Mouse (Mus musculus) olfactory bulb, adult 2 months (tissue): Measurements from ENCODE around the gene Slc15a1. TPM values are rescaled to one million over a fixed set of nuclear protein-coding genes. Genes with fewer than 3 reads are reported as not detected.

Experiments
- H3K27ac ChIP-seq: fragments of 200-500 bp; 2 replicates; pipeline ENCODE4 v1.5.1; 2012; ENCODE audit warnings: low read depth, low read length; ENCODE audit not compliant: insufficient read depth
- H3K4me1 ChIP-seq: fragments of 200-500 bp; 2 replicates; pipeline ENCODE4 v1.6.1; 2012; ENCODE audit warnings: low read length; ENCODE audit not compliant: control insufficient read depth, insufficient read depth
- H3K4me3 ChIP-seq: fragments of 200-500 bp; 2 replicates; pipeline ENCODE4 v1.5.1; 2012; ENCODE audit warnings: mild to moderate bottlenecking, low read depth, low read length, moderate library complexity; ENCODE audit not compliant: insufficient read depth
- CTCF ChIP-seq: fragments of 200-500 bp; IDR thresholded peaks from 2 replicates; pipeline ENCODE4 v1.5.1; 2012; ENCODE audit warnings: low read depth, mild to moderate bottlenecking, low read length, moderate library complexity; ENCODE audit not compliant: insufficient read depth
- POLR2A ChIP-seq: fragments of 200-500 bp; IDR thresholded peaks from 2 replicates; pipeline ENCODE4 v1.6.1; 2012; ENCODE audit warnings: mild to moderate bottlenecking, low read depth, low read length, moderate library complexity; ENCODE audit not compliant: insufficient read depth
- whole genome bisulfite sequencing: fragments of 180-500 bp; shearing (Covaris S2); methylation state at CpG from one replicate; pipeline ENCODE4 v1.1.7; 2018; 5-methylcytosine and 5-hydroxymethylcytosine counted together
- polyA plus RNA-seq: library from polyadenylated mRNA; stranded (reverse); fragments of >200 nt; gene quantifications from 2 replicates; pipeline ENCODE4 v1.2.4, GENCODE M21; 2012; ENCODE audit warnings: low replicate concordance; ENCODE audit not compliant: missing spikeins, insufficient read depth, insufficient read length

The Slc15a1 gene
- polyA plus RNA-seq, 1 experiment, result not detected

GRCm38 (mm10) chr14:121460966-121461365 is 44.1 kb downstream of the Slc15a1 start:
- WGBS, result 95% methylated on average over 3 of the region's 3 CpGs

GRCm38 (mm10) chr14:121458521-121458920 is 46.5 kb downstream of the Slc15a1 start:
- no peak overlapping the region for H3K27ac ChIP-seq
- no peak for TF ChIP-seq POLR2A
- no peak for TF ChIP-seq CTCF
- 88% methylated on average over 1 of the region's 1 CpGs for WGBS

More at GRCm38 (mm10) chr14:121460966-121461365, 44.1 kb downstream of the Slc15a1 start:
- H3K27ac ChIP-seq, result no peak overlapping the region
- no peak overlapping the region for H3K4me3 ChIP-seq
- no peaks in the 10 kb centered on the region for H3K4me1 ChIP-seq
- no peak for TF ChIP-seq POLR2A
- TF ChIP-seq CTCF, result no peak

GRCm38 (mm10) chr14:121457536-121457935 is 47.5 kb downstream of the Slc15a1 start:
- Histone ChIP-seq H3K4me1 (peaks cover 10% of the 10 kb centered on the region), H3K27ac (no peak overlapping the region), H3K4me3 (no peak overlapping the region)
- 75% methylated on average over 6 of the region's 6 CpGs for WGBS
- TF ChIP-seq POLR2A, result no peak
- TF ChIP-seq CTCF, result no peak

More at GRCm38 (mm10) chr14:121458521-121458920, 46.5 kb downstream of the Slc15a1 start:
- Histone ChIP-seq H3K4me1 (peaks cover 2% of the 10 kb centered on the region; the same call in 1 of the 2 replicates), H3K4me3 (no peak overlapping the region)

GRCm38 (mm10) chr14:121456416-121457285 is 48.4 kb downstream of the Slc15a1 start:
- TF ChIP-seq CTCF (no peak), POLR2A (no peak)
- H3K4me3 ChIP-seq, result no peak overlapping the region
- H3K4me1 ChIP-seq, result peaks cover 10% of the 10 kb centered on the region
- H3K27ac ChIP-seq, result no peak overlapping the region
- 88% methylated on average over 11 of the region's 11 CpGs for WGBS

GRCm38 (mm10) chr14:121455976-121456375 is 49.1 kb downstream of the Slc15a1 start:
- TF ChIP-seq CTCF, result no peak
- TF ChIP-seq POLR2A, result no peak
- 90% methylated on average over 15 of the region's 15 CpGs for WGBS
- Histone ChIP-seq H3K4me3 (no peak overlapping the region), H3K27ac (no peak overlapping the region), H3K4me1 (peaks cover 10% of the 10 kb centered on the region)

- TF ChIP-seq CTCF (0 out of 2 replicates have a peak, but pooled peaks have one; percentile 41), POLR2A (no peak)
- H3K27ac ChIP-seq, result no peak overlapping the region
- H3K4me1 ChIP-seq, result peaks cover 13% of the 10 kb centered on the region
- H3K4me3 ChIP-seq, result no peak overlapping the region
- WGBS, result 8% methylated on average over 6 of the region's 6 CpGs
These were observed 49.5 kb downstream of the Slc15a1 start for GRCm38 (mm10) chr14:121455527-121455926.

GRCm38 (mm10) chr14:121453130-121453529 is 51.9 kb downstream of the Slc15a1 start:
- peaks cover 13% of the 10 kb centered on the region for H3K4me1 ChIP-seq
- TF ChIP-seq POLR2A (no peak), CTCF (no peak)
- WGBS, result 56% methylated on average over 3 of the region's 3 CpGs
- no peak overlapping the region for H3K27ac ChIP-seq
- no peak overlapping the region for H3K4me3 ChIP-seq

GRCm38 (mm10) chr14:121452227-121452626 is 52.8 kb downstream of the Slc15a1 start:
- no peak for TF ChIP-seq POLR2A
- no peak for TF ChIP-seq CTCF
- H3K4me3 ChIP-seq, result no peak overlapping the region
- 90% methylated on average over 6 of the region's 6 CpGs for WGBS
- H3K4me1 ChIP-seq, result peaks cover 13% of the 10 kb centered on the region
- H3K27ac ChIP-seq, result no peak overlapping the region

GRCm38 (mm10) chr14:121451424-121452029 is 53.5 kb downstream of the Slc15a1 start:
- 75% methylated on average over 7 of the region's 7 CpGs for WGBS
- peaks cover 13% of the 10 kb centered on the region for H3K4me1 ChIP-seq

More at GRCm38 (mm10) chr14:121451424-121452029, 53.5 kb downstream of the Slc15a1 start:
- TF ChIP-seq CTCF (no peak), POLR2A (no peak)
- H3K27ac ChIP-seq, result no peak overlapping the region
- H3K4me3 ChIP-seq, result no peak overlapping the region
